Mouse (Mus musculus) inflammation-experienced regulatory T-cells, adult 6 months (primary cell): ENCODE results near the gene Trabd2b. TPM values are rescaled to one million over a fixed set of nuclear protein-coding genes. Genes with fewer than 3 reads are reported as not detected.

Experiments
- ATAC-seq: one replicate; pipeline ENCODE4 v1.8.0; 2017
- polyA plus RNA-seq, 3 experiments: library from polyadenylated mRNA; unstranded; fragments of 100-300 nt; shearing (Covaris generic); gene quantifications; one replicate each; pipeline ENCODE4 v1.2.1; 2017

The Trabd2b gene
- polyA plus RNA-seq, 3 experiments from 2014 or later, result not detected

- ATAC-seq, result no peak
Observed at GRCm38 (mm10) chr4:114545481-114546200, 139.1 kb downstream of the Trabd2b start.

DNA sequence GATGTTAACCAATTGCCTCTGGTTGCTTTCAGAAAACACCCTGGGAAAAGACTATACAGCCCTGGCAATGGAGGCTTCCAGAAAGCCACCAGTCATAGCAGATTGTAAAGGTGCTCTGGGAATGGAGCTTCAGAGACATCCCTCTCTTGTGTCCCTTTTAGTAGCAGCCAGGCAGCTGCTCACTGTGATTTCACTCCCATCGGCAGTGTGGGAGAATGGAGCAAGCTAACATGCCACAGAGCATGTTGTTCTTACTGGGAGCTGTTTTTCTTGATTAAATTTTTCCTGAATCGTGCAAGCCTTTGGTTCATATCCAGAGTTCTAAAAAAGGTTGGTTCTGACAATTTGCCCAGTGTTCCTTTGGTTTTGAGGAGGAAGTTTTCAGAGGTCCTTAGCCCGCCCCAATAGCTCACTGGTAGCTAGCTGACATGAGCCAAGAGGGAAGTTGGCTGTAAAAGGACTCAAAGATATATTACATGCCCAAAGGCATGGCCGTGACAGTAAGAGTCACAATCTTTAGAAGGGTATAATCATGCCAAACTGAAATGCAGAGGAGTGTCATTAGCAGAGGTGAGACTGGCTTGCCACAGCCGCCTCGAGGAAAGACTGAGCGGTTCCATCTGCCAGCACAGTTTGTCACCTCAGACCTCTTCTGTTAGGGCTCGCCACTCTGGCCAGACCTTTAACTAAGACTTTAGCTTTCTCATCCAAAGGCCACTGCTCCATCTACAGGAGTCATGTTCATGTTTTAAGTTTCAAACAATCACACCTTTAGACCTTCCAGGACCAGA, 141.3 kb downstream of the Trabd2b start:
- ATAC-seq, result no peak

DNA sequence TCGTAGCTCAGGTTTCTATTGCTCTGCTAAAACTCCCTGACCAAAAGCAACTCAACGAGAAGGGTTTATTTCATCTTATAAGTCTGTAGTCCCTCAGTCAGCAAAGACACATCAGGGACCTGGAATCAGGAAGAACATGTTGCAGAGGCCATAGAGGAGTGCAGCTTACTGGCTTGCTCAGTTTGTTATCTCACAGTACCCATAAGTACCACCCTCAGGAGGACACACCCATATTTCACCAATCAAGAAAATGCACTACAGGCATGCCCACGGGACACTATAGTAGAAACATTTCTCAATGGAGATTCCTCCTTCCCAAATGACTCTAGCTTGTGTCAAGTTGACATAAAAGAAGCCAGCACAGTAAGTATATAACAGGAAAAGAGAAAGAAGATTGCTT, 143.0 kb downstream of the Trabd2b start:
- ATAC-seq, result no peak

DNA sequence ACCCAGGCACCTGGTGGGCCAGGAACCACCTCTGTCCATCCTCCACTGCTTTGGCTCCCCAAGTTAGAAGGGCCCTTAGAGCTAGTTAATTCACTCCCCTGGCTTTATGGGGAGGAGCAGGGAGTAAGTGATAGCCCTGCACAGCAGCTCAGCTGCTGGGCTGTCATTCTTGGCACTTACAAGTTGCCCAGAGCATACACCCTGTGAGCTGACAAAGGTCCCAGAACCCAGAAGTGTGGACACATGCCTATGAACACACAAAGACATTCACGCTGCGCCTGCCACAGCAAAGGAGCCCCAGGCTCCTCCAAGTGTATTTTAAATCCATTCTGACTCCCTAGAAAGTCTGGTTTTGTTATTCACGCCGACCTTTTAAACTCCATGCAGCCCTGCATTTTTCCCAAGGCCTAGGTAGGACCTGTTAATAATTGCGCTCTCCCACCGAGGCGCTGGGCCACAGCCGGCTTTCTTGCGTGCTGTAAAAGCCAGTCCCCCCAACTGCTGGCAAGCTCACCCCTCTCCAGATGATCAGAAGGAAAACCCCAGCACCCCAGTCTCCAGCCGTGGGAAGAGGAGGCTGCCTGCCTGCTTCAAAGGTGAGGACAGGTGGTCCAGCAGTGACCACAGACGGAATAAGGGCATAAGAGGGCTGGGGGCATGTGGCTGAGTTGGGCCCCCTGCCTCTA, 144.1 kb downstream of the Trabd2b start:
- ATAC-seq, result no peak

DNA sequence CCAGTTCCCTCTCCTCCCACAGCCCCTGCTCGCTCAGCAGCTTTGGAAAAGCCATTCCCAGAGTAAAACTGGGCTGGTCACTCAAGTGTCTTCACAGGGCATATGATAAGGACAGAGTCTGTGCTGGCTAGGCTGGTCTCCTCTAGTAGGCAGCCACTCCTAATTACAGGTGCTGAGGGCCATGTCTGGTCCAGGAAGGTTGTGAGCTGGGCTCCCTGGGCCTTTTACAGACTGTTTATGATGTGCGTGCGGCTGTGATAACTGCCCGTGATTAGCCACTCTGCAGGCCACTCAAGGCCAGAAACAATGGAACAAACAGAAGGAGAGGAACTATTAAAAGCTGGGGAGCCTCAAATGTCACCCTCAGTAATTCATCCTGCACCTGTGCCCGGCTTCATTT, 150.4 kb downstream of the Trabd2b start:
- ATAC-seq, result no peak

DNA sequence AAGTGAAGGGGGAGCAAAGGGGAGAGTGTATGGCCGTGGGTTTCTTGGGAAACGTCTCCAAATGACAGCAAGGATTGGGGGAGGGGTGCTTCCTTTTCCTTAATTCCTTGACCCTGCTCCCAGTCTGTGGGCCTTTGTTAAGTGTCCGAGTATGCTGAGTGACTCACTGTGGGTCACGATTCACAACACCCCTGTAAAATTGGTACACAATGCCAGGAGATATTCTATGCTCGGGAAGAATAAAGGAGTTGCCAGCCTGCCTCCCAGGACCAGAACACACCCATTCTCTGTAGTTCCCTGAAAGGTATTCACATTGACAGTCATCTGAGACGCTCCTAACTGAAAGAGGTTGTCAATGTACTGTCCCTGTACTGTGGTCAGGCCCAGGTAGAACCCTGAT, 151.2 kb downstream of the Trabd2b start:
- ATAC-seq, result no peak

DNA sequence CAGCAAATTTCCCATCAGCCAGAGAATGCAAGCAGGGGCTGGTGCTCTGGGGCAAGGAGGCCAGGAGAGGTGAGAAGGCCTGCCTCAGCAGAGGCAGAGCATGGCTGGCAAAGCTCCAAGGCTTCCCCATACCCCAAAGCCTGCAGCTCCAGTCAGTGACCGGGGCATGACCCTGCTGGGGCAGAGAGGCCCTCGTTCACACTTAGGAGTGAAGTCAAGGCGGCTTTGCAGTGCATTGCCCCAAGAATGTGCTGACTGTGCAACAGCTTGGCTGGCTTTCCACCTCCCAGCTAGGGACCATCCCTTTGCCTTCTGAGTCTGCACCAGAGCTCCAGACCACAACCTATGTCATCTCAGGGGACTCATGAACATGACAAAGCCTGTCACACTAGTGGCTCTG, 152.0 kb downstream of the Trabd2b start:
- ATAC-seq, result no peak

GRCm38 (mm10) chr4:114560638-114561216, 154.2 kb downstream of the Trabd2b start:
- ATAC-seq, result no peak

DNA sequence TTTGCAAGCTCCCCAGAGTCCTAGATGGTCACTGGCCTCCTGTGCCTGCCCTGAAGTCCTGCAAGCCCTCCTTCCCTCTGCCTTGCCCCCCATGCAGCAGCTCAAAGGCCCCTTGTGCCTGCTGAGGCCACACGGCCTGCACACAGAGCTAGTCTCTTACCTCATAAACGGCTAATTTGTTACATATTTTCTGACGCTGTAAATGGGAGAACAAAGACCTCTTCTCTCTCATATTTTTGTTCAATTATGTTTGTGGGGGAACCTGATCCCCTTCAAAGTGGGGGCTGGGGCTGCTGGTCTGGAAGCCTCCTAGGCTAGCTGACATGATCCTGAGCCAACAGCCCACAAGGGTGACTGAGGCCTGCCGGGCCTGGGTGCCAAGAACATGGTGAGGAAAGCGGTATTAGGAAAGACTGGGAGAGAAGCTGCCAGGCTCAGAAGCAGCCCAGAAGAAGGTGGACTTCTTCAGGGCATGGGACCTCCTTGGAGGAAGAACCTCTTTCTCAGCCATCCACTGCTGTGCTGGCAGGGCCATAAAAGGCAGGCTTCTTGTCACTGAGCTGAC, 157.7 kb downstream of the Trabd2b start:
- no peak for ATAC-seq

GRCm38 (mm10) chr4:114567594-114567993, 161.1 kb downstream of the Trabd2b start:
- no peak for ATAC-seq

DNA sequence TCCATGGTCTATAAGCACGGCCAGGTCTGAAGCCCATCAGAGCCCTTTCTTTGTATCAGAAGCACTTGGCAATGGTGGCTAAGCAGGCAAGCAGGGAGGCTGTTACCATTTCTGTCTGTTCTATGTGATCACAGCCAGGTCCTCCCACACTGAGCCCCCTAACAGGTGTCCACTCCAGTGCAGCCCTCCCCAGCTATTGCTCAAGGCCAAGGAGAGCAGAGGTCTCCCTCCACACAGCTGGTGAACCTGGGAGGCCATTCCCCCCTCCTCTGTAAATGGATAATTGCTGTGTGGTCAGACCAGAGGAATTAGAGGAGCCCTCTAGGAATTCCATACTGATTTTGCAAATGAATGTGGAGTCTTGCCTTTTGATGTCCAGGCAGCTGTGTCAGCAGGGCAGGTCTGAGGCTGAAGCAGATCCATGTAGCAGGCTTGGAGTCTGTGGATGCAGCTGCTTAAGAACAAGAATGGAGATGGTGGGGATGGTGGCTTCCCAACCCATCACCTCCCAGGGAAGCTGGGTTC, 161.6 kb downstream of the Trabd2b start:
- ATAC-seq, result no peak

GRCm38 (mm10) chr4:114578153-114578950, 171.8 kb downstream of the Trabd2b start:
- ATAC-seq, result no peak

- ATAC-seq, result no peak
Observed at GRCm38 (mm10) chr4:114583546-114584144, 177.1 kb downstream of the Trabd2b start.

DNA sequence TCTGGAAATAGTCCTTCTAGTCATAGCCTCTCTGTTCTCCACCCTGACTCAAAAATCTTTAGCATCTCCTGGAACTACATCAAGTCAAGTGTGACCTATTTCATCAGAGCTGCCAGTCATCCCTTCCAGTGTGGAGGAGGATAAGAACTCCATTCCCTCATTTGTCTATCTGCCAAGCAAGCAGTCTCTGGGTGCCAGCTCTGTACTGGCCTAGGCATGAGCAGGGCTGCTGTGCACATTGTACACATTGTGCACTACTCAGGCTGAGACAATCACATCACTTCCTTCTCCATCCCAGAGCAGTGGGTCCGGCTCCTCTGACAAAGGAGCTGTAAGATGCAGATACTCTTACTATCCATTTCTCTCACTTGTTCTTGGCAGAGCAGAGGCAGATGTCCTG, 178.2 kb downstream of the Trabd2b start:
- ATAC-seq, result no peak

DNA sequence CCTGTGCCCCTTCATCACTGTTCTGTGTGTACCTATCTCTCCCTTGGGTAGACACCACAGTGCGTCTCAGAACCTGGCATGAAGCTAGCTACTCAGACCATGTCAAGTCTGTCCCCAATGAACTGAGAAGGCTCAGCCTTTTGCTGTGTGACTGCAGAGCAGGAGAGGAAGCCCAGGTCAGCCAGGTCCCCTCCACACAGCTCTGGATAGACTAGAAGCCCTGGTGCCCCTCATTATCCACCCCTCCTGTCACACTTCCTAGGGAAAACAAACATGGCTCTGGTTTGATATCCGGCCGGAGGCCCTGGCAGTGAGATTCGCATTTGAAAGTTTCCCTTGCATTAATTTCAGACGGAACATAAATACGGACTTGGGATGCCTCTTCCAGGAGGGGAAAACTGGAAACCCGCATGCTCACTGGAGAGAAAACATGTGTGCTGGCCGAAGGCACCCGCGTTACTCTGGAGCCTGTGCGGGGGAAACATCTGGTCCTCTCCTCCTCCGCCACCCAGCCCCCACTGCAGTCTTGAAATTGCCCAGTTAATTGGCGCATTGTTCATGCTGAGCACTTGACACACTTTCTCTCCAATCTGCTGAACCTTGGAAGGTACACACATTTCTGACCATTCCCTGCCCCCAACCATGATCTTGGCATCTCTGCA, 187.2 kb downstream of the Trabd2b start:
- no peak for ATAC-seq

DNA sequence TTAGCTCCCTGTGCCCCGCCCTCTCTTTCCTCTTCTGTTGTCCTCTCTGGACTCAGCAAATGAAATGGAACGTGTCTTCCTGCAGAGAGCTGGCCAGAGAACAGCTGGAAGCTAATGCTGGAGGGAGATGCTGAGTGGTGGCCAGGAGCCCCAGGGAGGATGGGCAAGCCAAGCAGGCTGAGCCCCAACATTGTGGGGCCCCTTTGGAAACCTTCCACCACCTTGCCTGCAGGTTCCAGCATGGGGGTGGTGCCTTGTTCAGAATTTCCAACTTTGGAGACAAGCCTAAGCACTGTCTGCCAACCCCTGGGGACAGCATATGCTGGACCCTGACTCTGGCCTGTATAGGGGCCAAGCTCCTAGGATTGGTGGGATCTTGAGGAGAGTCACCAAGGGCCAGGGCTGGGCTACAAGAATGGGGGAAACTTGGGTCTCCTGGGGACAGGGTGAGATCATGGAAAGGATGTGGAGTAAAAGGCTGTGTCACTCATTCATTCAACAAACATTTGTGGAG, 188.7 kb downstream of the Trabd2b start:
- ATAC-seq, result no peak

DNA sequence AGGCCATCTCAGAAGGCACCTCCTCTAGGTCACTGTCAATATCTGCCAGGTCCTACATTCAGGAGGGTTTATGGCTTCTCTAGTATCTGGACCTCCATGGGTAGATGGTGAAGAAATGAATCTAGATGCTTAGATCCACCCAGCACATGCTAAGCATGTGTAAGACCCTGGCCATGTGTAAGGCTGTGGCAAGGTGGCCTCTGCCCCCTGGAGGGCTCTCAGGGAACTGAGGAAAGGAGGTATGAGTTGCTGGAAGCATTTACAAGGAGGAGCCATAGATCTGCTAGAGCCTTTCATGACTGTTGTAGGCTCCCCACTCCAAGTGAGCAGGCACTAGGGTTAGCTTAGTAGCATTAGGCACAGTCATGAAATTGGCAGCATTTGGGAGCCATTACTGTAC, 192.6 kb downstream of the Trabd2b start:
- ATAC-seq, result no peak

- ATAC-seq, result no peak
Observed at GRCm38 (mm10) chr4:114601201-114602009, 194.9 kb downstream of the Trabd2b start.

DNA sequence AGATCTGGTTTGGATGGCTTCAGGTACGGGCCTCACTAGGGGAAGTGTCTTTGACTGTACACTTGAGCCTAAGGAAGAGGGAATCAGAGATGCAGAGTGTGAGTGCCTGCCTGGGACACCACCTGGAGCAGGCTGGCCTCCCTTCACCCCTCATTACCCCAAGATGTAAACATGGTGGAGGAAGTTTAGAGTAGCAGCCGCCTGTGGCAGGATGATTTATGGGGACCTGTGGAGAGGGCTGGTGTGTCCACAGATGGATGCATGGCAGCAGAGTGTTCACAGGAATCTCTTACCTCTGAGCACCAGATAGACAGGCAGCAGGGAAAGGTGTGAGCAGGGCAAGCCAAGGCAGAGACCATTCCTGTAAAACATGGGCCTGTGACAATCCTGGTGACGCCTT, 199.1 kb downstream of the Trabd2b start:
- ATAC-seq, result no peak

GRCm38 (mm10) chr4:114607873-114608272, 201.3 kb downstream of the Trabd2b start:
- ATAC-seq, result no peak
